Mouse (Mus musculus) neural tube, embryonic 15.5 days (tissue): ENCODE measurements around the gene Cenpo. TPM values are rescaled to one million over a fixed set of nuclear protein-coding genes. Genes with fewer than 3 reads are reported as not detected.
"Not testable (repeated sequence)": the region's sequence is repeated elsewhere in the genome, so short reads cannot be mapped to it uniquely, and the experiment has no call there.

ENCODE experiments used
- ATAC-seq: fragments of 200-750 bp; cut with Nextera tagmentation; 2 replicates; pipeline ENCODE4 v1.8.0; 2017; ENCODE audit warnings: mild to moderate bottlenecking, moderate TSS enrichment, moderate library complexity; ENCODE audit not compliant: low FRiP score
- H3K27ac ChIP-seq: fragments of 300-500 bp; sonication (generic); replicated peaks from 2 replicates; pipeline ENCODE4 v1.5.1; 2015; ENCODE audit warnings: mild to moderate bottlenecking, inconsistent platforms
- H3K27me3 ChIP-seq: fragments of 300-500 bp; sonication (generic); replicated peaks from 2 replicates; pipeline ENCODE4 v1.6.1; 2015; ENCODE audit warnings: inconsistent platforms
- H3K36me3 ChIP-seq: fragments of 300-500 bp; sonication (generic); 2 replicates; pipeline ENCODE4 v1.6.1; 2015; ENCODE audit warnings: inconsistent platforms
- H3K4me1 ChIP-seq: fragments of 300-500 bp; sonication (generic); 2 replicates; pipeline ENCODE4 v1.6.1; 2015; ENCODE audit warnings: inconsistent platforms
- H3K4me2 ChIP-seq: fragments of 300-500 bp; sonication (generic); 2 replicates; pipeline ENCODE4 v1.6.1; 2015; ENCODE audit warnings: inconsistent platforms, mild to moderate bottlenecking, moderate library complexity
- H3K4me3 ChIP-seq: fragments of 300-500 bp; sonication (generic); replicated peaks from 2 replicates; pipeline ENCODE4 v1.5.1; 2015; ENCODE audit warnings: mild to moderate bottlenecking, inconsistent platforms
- H3K9ac ChIP-seq: fragments of 300-500 bp; sonication (generic); replicated peaks from 2 replicates; pipeline ENCODE4 v1.6.1; 2015; ENCODE audit warnings: mild to moderate bottlenecking, inconsistent platforms
- H3K9me3 ChIP-seq: fragments of 300-500 bp; sonication (generic); replicated peaks from 2 replicates; pipeline ENCODE4 v1.6.1; 2016; ENCODE audit warnings: inconsistent platforms
- WGBS: fragments of 180-500 bp; shearing (Covaris S2); methylation state at CpG from one replicate; pipeline ENCODE4 v1.1.7; 2015; ENCODE audit warnings: mixed read lengths; 5-methylcytosine and 5-hydroxymethylcytosine counted together
- polyA plus RNA-seq: library from polyadenylated mRNA; unstranded; fragments of >200 nt; fragmentation: Nextera tagmentation; extraction: Ambion mirVana; gene quantifications from 2 replicates; pipeline ENCODE4 v1.2.1, GENCODE M21; 2015

Cenpo gene
- polyA plus RNA-seq = 8.5 and 9.0 TPM in 2 replicates

GRCm38 (mm10) chr12:4233572-4234508 is at the start of gene Cenpo, which contains the start of gene Ptrhd1:
Gene Cenpo (minus strand): TSS chr12:4234294.
Gene Ptrhd1 (plus strand): TSS chr12:4234027.
- Histone ChIP-seq H3K4me2 (peak within 1 kb of the TSS; percentile 86), H3K9me3 (no peaks in the 10 kb centered on the region), H3K27me3 (no peaks in the 10 kb centered on the region), H3K4me3 (peak within 1 kb of the TSS; percentile 76), H3K36me3 (peaks cover 7% of the 10 kb centered on the region), H3K4me1 (peaks cover 19% of the 10 kb centered on the region), H3K9ac (peak within 1 kb of the TSS; percentile 82), H3K27ac (peak within 1 kb of the TSS; percentile 100)
- ATAC-seq = peak; percentile 99
- under 1% methylated on average over 50 of the region's 50 CpGs for WGBS

- Histone ChIP-seq H3K4me2 (no peak overlapping the region), H3K36me3 (peaks cover 11% of the 10 kb centered on the region), H3K4me3 (no peak overlapping the region), H3K9me3 (no peaks in the 10 kb centered on the region), H3K27me3 (no peaks in the 10 kb centered on the region), H3K27ac (no peak overlapping the region), H3K4me1 (0 out of 2 replicates have a peak, but pooled peaks cover 4% of the 10 kb centered on the region), H3K9ac (no peak overlapping the region)
- 94% methylated on average over 3 of the region's 3 CpGs for WGBS
- ATAC-seq = no peak
Measured at GRCm38 (mm10) chr12:4279878-4280277, 45.8 kb upstream of the Cenpo start.

GRCm38 (mm10) chr12:4278978-4279755 is 45.1 kb upstream of the Cenpo start:
- WGBS = 92% methylated on average over 3 of the region's 3 CpGs
- H3K4me1 ChIP-seq = 0 out of 2 replicates have a peak, but pooled peaks cover under 1% of the 10 kb centered on the region
- no peak overlapping the region for H3K27ac ChIP-seq

GRCm38 (mm10) chr12:4271078-4271477 is 37.0 kb upstream of the Cenpo start:
- Histone ChIP-seq H3K27ac (no peak overlapping the region), H3K4me1 (no peaks in the 10 kb centered on the region), H3K9ac (no peak overlapping the region), H3K27me3 (no peaks in the 10 kb centered on the region), H3K4me2 (no peak overlapping the region), H3K4me3 (no peak overlapping the region), H3K36me3 (peaks cover 68% of the 10 kb centered on the region), H3K9me3 (0 out of 2 replicates have a peak, but pooled peaks cover 3% of the 10 kb centered on the region)
- WGBS = 91% methylated on average over 6 of the region's 6 CpGs
- ATAC-seq = no peak

More at GRCm38 (mm10) chr12:4278978-4279755, 45.1 kb upstream of the Cenpo start:
- peaks cover 17% of the 10 kb centered on the region for H3K36me3 ChIP-seq
- no peak for ATAC-seq
- H3K27me3 ChIP-seq = no peaks in the 10 kb centered on the region
- no peak overlapping the region for H3K9ac ChIP-seq
- no peak overlapping the region for H3K4me2 ChIP-seq
- H3K4me3 ChIP-seq = no peak overlapping the region
- H3K9me3 ChIP-seq = no peaks in the 10 kb centered on the region

- Histone ChIP-seq H3K4me2 (no peak overlapping the region), H3K9ac (no peak overlapping the region), H3K4me3 (no peak overlapping the region), H3K27me3 (no peaks in the 10 kb centered on the region), H3K27ac (no peak overlapping the region), H3K4me1 (no peaks in the 10 kb centered on the region), H3K36me3 (peaks cover 59% of the 10 kb centered on the region), H3K9me3 (0 out of 2 replicates have a peak, but pooled peaks cover 3% of the 10 kb centered on the region)
- 96% methylated on average over 4 of the region's 4 CpGs for WGBS
- ATAC-seq = no peak
Measured at GRCm38 (mm10) chr12:4267765-4268164, 33.7 kb upstream of the Cenpo start.

GRCm38 (mm10) chr12:4252742-4253655 is 18.9 kb upstream of the Cenpo start:
- ATAC-seq = no peak
- WGBS = 93% methylated on average over 16 of the region's 16 CpGs
- Histone ChIP-seq H3K4me1 (no peaks in the 10 kb centered on the region), H3K27me3 (no peaks in the 10 kb centered on the region), H3K36me3 (peaks cover 53% of the 10 kb centered on the region), H3K27ac (no peak overlapping the region), H3K9ac (no peak overlapping the region), H3K4me2 (no peak overlapping the region), H3K4me3 (no peak overlapping the region), H3K9me3 (no peaks in the 10 kb centered on the region)

- Histone ChIP-seq H3K4me1 (no peaks in the 10 kb centered on the region), H3K27ac (no peak overlapping the region), H3K36me3 (peaks cover 36% of the 10 kb centered on the region), H3K4me2 (no peak overlapping the region), H3K9me3 (no peaks in the 10 kb centered on the region), H3K4me3 (no peak overlapping the region), H3K27me3 (no peaks in the 10 kb centered on the region), H3K9ac (no peak overlapping the region)
- WGBS = 89% methylated on average over 6 of the region's 6 CpGs
- no peak for ATAC-seq
Measured at GRCm38 (mm10) chr12:4249786-4250185, 15.7 kb upstream of the Cenpo start.

- no peak overlapping the region for H3K4me2 ChIP-seq
Measured at GRCm38 (mm10) chr12:4245742-4246141, 11.6 kb upstream of the Cenpo start.

GRCm38 (mm10) chr12:4243805-4244204 is 9.7 kb upstream of the Cenpo start:
- WGBS = 87% methylated on average over 2 of the region's 2 CpGs
- ATAC-seq = no peak

More at GRCm38 (mm10) chr12:4245742-4246141, 11.6 kb upstream of the Cenpo start:
- H3K36me3 ChIP-seq = peaks cover 11% of the 10 kb centered on the region
- H3K4me1 ChIP-seq = no peaks in the 10 kb centered on the region
- no peak overlapping the region for H3K9ac ChIP-seq
- H3K27me3 ChIP-seq = no peaks in the 10 kb centered on the region
- no peak overlapping the region for H3K27ac ChIP-seq
- 88% methylated on average over 10 of the region's 10 CpGs for WGBS
- H3K4me3 ChIP-seq = no peak overlapping the region
- ATAC-seq = no peak; the same call in 1 of the 2 replicates
- H3K9me3 ChIP-seq = no peaks in the 10 kb centered on the region

GRCm38 (mm10) chr12:4240281-4240680 is 6.2 kb upstream of the Cenpo start:
- not testable (repeated sequence) for H3K36me3 ChIP-seq, H3K27ac ChIP-seq, H3K27me3 ChIP-seq, H3K4me3 ChIP-seq, H3K4me1 ChIP-seq, ATAC-seq, H3K4me2 ChIP-seq, H3K9ac ChIP-seq, H3K9me3 ChIP-seq
- 82% methylated on average over 8 of the region's 8 CpGs for WGBS

More at GRCm38 (mm10) chr12:4243805-4244204, 9.7 kb upstream of the Cenpo start:
- Histone ChIP-seq H3K36me3 (peaks cover 7% of the 10 kb centered on the region), H3K27me3 (no peaks in the 10 kb centered on the region), H3K27ac (no peak overlapping the region), H3K9ac (no peak overlapping the region), H3K4me3 (no peak overlapping the region), H3K9me3 (no peaks in the 10 kb centered on the region), H3K4me2 (no peak overlapping the region), H3K4me1 (no peaks in the 10 kb centered on the region)

- ATAC-seq = no peak
Measured at GRCm38 (mm10) chr12:4237481-4237880, 3.4 kb upstream of the Cenpo start.

More at GRCm38 (mm10) chr12:4237481-4237880, 3.4 kb upstream of the Cenpo start:
- H3K9me3 ChIP-seq = no peaks in the 10 kb centered on the region
- H3K4me1 ChIP-seq = peaks cover 16% of the 10 kb centered on the region
- no peak overlapping the region for H3K4me2 ChIP-seq
- peaks cover 7% of the 10 kb centered on the region; the same call in 1 of the 2 replicates for H3K36me3 ChIP-seq
- no peak overlapping the region for H3K4me3 ChIP-seq
- H3K27me3 ChIP-seq = no peaks in the 10 kb centered on the region
- whole genome bisulfite sequencing = 93% methylated on average over 15 of the region's 15 CpGs
- no peak overlapping the region for H3K9ac ChIP-seq
- no peak overlapping the region for H3K27ac ChIP-seq
